Mouse (Mus musculus): ENCODE results near the gene Ppp1ca. TPM values are rescaled to one million over a fixed set of nuclear protein-coding genes. Genes with fewer than 3 reads are reported as not detected.

Ppp1ca gene
- polyA plus RNA-seq, 1 experiment from 2014 or later = 783 TPM

DNA sequence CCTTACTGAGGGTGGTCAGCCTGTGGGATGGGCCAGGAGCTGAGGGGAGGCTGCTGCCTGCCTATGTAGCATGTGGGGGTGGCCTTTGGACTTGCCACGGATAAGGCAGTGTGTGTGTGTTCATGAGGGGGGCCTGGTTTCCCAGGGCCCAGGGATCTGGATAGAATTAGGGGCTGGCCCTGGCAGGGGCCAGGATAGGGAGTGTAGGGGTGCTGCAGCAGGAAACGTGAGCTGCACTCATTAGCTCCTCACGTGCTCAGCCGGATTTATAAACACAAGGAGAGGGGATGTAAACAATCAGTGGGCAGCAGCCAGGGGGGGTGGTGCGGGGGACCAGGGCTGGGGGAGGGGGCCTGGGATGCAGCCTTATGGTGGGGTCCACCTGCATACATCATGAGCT is 25.3 kb downstream of the Ppp1ca start:
- Histone ChIP-seq H3K9me3 (no peaks in the 10 kb centered on the region), H3K27ac (peak overlapping the region; percentile 72), H3K9ac (0 out of 2 replicates have a peak overlapping the region, but pooled peaks have one; percentile 10), H3K27me3 (no peaks in the 10 kb centered on the region), H3K4me3 (0 out of 2 replicates have a peak overlapping the region, but pooled peaks have one; percentile 82), H3K36me3 (peaks cover 8% of the 10 kb centered on the region), H3K4me2 (replicated peaks) (peak overlapping the region; percentile 87), H3K4me1 (peaks cover 71% of the 10 kb centered on the region)
- 7% methylated on average over 5 of the region's 5 CpGs for WGBS
- peak; percentile 78 for ATAC-seq (ENCODE audit: insufficient number of reproducible peaks, insufficient read depth, low FRiP score, low TSS enrichment)

DNA sequence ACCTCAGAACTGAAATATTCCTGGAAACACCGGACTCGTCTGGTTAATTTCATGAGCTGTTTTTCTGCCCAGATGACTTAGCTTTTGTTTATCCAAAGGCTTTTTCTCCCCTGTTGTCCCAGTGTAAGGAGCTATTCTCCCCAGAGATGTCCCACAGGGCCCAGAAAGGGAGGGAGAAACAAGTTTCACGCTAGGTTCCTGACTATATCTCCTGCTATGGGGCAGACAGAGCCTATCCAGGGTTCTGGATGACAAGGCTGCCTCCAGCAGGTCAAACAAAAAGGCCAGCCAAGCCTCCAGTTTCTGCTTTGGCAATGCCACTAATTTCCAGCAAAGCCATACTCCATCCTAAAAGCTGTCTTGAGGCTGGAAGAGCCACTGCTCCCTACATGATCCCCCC is 26.0 kb downstream of the Ppp1ca start:
- WGBS = 30% methylated on average over 3 of the region's 3 CpGs
- Histone ChIP-seq H3K4me3 (no peak overlapping the region), H3K4me2 (replicated peaks) (peak overlapping the region; percentile 87), H3K4me1 (peaks cover 64% of the 10 kb centered on the region), H3K9ac (0 out of 2 replicates have a peak overlapping the region, but pooled peaks have one; percentile 10), H3K36me3 (peaks cover 16% of the 10 kb centered on the region), H3K9me3 (no peaks in the 10 kb centered on the region), H3K27me3 (no peaks in the 10 kb centered on the region), H3K27ac (peak overlapping the region; percentile 72)
- ATAC-seq (ENCODE audit: insufficient number of reproducible peaks, insufficient read depth, low FRiP score, low TSS enrichment) = no peak

DNA sequence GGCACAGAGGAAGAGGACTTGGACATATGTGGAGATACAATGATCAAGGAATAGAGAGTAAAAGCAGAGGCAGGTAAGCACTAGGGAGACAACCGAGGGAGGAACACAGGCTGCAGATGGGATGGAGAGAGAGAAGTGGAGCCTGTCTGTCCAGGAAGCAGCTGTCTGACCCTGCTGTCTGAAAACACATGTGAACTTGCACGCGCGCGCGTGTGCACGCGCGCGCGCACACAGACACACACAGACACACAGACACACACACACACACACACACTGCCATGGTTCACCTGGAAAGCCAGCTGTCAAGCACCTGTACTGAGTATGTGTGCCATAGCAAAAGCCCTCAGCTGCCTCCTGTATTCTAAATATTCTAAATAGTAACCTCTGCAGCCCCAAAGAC is 26.4 kb downstream of the Ppp1ca start:
- H3K36me3 ChIP-seq = peaks cover 17% of the 10 kb centered on the region
- peak overlapping the region; percentile 87; the same call in 1 of the 2 replicates for H3K4me2 ChIP-seq (replicated peaks)
- no peak for ATAC-seq (ENCODE audit: insufficient number of reproducible peaks, insufficient read depth, low FRiP score, low TSS enrichment)
- H3K27me3 ChIP-seq = no peaks in the 10 kb centered on the region
- H3K27ac ChIP-seq = peak overlapping the region; percentile 72
- no peak overlapping the region for H3K4me3 ChIP-seq
- H3K9ac ChIP-seq = no peak overlapping the region
- WGBS = 68% methylated on average over 11 of the region's 11 CpGs
- no peaks in the 10 kb centered on the region for H3K9me3 ChIP-seq
- H3K4me1 ChIP-seq = peaks cover 60% of the 10 kb centered on the region

DNA sequence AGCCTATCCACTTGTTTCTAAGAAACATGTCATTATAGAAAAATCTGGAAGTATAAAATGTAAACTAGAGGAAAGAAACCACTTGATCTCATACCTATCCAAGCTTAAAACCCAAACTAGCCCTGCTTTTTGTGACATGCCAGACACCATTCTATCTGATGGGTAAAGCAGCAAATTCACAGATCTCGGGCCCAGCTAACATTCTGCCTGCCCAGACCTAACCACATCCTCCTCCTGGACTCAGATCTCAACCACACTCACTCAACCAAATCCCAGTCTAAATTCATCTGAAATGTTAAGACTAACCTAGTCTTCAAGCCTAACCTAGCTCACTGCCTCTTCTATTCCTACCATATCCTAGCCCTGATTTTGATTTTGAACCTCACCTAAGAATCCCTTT is 26.9 kb downstream of the Ppp1ca start:
- no peak overlapping the region for H3K9ac ChIP-seq

DNA sequence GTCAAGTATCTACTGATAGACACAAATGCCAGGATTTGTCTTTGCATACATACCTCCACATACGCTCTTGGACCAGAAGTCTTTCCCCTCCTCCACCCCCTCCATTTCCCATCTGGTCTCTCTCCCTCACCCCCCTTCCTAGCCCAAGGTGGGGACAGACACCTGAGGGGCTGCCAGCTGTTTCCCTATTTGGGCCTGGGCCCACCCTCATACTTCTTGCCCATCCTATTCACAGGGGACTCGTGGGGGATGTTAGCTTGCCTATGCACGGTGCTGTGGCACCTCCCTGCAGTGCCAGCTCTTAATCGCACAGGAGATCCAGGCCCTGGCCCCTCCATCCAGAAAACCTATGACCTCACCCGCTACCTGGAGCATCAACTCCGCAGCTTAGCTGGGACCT is 28.1 kb downstream of the Ppp1ca start:
- ATAC-seq (ENCODE audit: insufficient number of reproducible peaks, insufficient read depth, low FRiP score, low TSS enrichment) = no peak
- Histone ChIP-seq H3K9me3 (no peaks in the 10 kb centered on the region), H3K36me3 (peaks cover 17% of the 10 kb centered on the region), H3K4me1 (peaks cover 49% of the 10 kb centered on the region), H3K4me2 (replicated peaks) (no peak overlapping the region), H3K9ac (no peak overlapping the region), H3K4me3 (no peak overlapping the region), H3K27me3 (no peaks in the 10 kb centered on the region), H3K27ac (no peak overlapping the region)
- WGBS = 83% methylated on average over 6 of the region's 6 CpGs

More for the DNA sequence above, 26.9 kb downstream of the Ppp1ca start:
- Histone ChIP-seq H3K4me1 (peaks cover 55% of the 10 kb centered on the region), H3K4me2 (replicated peaks) (no peak overlapping the region), H3K27ac (0 out of 2 replicates have a peak overlapping the region, but pooled peaks have one; percentile 72), H3K36me3 (peaks cover 17% of the 10 kb centered on the region), H3K9me3 (no peaks in the 10 kb centered on the region), H3K4me3 (no peak overlapping the region), H3K27me3 (no peaks in the 10 kb centered on the region)
- 79% methylated on average over 1 of the region's 1 CpGs for WGBS
- no peak for ATAC-seq (ENCODE audit: insufficient number of reproducible peaks, insufficient read depth, low FRiP score, low TSS enrichment)

DNA sequence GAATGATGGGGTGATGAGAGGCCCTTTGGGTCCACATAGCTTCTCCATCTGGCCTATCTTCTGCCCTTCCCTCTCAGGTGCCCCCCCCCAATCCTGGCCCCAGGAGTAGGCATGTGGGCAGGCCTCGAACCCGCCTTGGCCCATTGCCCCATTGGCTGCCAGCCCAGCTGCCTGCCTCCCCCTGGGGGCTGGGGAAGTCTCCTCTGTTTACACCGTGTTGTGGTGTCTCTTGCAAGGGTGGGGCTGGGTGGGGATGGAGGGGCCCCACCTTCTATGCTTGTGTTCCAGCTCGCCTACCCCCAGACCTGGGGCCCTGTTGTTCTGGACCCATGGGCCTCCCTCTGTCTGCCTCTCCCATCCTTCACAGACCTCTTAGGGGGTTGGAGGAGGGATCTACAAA is 28.6 kb downstream of the Ppp1ca start:
- H3K4me1 ChIP-seq = peaks cover 49% of the 10 kb centered on the region
- H3K9me3 ChIP-seq = no peaks in the 10 kb centered on the region
- ATAC-seq (ENCODE audit: insufficient number of reproducible peaks, insufficient read depth, low FRiP score, low TSS enrichment) = no peak
- 66% methylated on average over 4 of the region's 4 CpGs for WGBS
- no peak overlapping the region for H3K4me3 ChIP-seq
- H3K27me3 ChIP-seq = no peaks in the 10 kb centered on the region
- H3K36me3 ChIP-seq = peaks cover 17% of the 10 kb centered on the region
- no peak overlapping the region for H3K27ac ChIP-seq
- H3K4me2 ChIP-seq (replicated peaks) = no peak overlapping the region
- H3K9ac ChIP-seq = no peak overlapping the region

DNA sequence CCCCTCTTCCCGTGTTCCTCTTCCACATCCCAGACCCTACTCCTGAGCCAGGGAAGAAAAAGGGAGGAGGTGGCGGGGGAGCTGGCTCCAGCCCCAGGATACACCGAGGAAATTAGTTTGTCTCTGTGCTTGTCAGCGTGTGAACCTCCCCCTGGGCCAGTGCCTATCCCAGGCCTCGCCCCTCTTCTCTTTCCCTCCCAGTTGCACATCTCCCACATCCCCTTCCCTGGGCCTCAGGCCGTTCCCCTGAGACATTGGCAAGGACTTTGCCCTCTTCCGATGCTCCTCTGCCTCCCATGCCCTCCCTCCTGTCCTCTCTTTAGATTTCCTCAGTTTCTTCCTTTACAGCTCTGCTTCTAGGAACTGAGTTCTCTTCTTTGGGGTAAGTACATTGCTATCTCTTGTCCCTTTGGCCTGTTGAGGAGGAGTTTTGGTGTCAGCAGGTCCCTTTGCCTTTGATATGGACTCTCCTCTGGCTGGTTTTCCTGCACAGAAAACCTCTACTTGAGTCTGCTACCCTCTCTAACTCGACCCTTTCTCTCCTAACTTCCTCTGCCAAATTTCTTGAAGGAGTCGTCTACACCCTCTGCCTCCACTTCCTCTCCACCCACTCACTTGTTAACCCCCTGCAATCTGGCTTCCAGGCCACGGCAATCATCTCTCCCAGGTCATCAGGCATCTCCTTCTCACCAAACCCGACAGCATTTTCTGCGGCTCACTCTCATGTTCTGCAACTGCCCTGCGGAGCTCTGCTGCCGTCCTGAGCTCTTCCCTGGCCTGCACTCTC is 29.3 kb downstream of the Ppp1ca start:
- H3K27ac ChIP-seq = no peak overlapping the region

DNA sequence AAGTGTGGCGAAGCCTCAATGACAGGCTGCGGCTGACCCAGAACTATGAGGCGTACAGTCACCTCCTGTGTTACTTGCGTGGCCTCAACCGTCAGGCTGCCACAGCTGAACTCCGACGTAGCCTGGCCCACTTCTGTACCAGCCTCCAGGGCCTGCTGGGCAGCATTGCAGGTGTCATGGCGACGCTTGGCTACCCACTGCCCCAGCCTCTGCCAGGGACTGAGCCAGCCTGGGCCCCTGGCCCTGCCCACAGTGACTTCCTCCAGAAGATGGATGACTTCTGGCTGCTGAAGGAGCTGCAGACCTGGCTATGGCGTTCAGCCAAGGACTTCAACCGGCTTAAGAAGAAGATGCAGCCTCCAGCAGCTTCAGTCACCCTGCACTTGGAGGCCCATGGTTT is 30.3 kb downstream of the Ppp1ca start:
- H3K4me2 ChIP-seq (replicated peaks) = no peak overlapping the region
- H3K4me1 ChIP-seq = peaks cover 36% of the 10 kb centered on the region
- H3K4me3 ChIP-seq = no peak overlapping the region
- no peaks in the 10 kb centered on the region for H3K27me3 ChIP-seq
- no peak overlapping the region for H3K27ac ChIP-seq
- H3K9ac ChIP-seq = no peak overlapping the region
- 83% methylated on average over 11 of the region's 11 CpGs for WGBS
- no peaks in the 10 kb centered on the region for H3K9me3 ChIP-seq
- peaks cover 17% of the 10 kb centered on the region for H3K36me3 ChIP-seq
- no peak for ATAC-seq (ENCODE audit: insufficient number of reproducible peaks, insufficient read depth, low FRiP score, low TSS enrichment)

More for the DNA sequence above, 29.3 kb downstream of the Ppp1ca start:
- H3K9me3 ChIP-seq = no peaks in the 10 kb centered on the region
- no peak overlapping the region for H3K4me3 ChIP-seq
- WGBS = 37% methylated on average over 14 of the region's 14 CpGs
- H3K4me1 ChIP-seq = peaks cover 46% of the 10 kb centered on the region
- peaks cover 17% of the 10 kb centered on the region for H3K36me3 ChIP-seq
- H3K27me3 ChIP-seq = no peaks in the 10 kb centered on the region
- no peak overlapping the region for H3K9ac ChIP-seq
- no peak overlapping the region for H3K4me2 ChIP-seq (replicated peaks)
- no peak for ATAC-seq (ENCODE audit: insufficient number of reproducible peaks, insufficient read depth, low FRiP score, low TSS enrichment)

DNA sequence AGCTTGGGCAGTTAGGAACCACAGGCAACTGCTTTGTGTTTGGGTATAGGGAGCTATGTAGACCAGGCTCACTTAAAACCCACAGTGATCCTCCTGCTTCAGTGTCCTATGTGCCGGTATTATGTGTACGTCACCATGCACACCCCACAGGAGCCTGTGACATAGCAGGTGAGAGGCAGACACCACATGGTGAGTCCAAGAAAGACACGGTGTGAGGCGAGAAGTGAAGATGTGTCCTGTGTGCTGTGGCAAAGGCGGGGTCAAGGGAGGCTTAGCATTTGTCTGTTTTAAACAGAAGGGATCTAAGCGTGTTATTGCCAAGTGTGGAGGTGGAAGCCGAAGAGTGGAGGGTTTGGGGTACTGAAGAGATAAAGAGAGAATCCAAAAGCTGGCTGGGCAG is 34.9 kb downstream of the Ppp1ca start:
- no peak overlapping the region for H3K9ac ChIP-seq
- peaks cover 4% of the 10 kb centered on the region for H3K27me3 ChIP-seq
- peaks cover 11% of the 10 kb centered on the region; the same call in 1 of the 2 replicates for H3K4me1 ChIP-seq
- no peak for ATAC-seq (ENCODE audit: insufficient number of reproducible peaks, insufficient read depth, low FRiP score, low TSS enrichment)
- WGBS = 87% methylated on average over 7 of the region's 7 CpGs
- H3K36me3 ChIP-seq = peaks cover 12% of the 10 kb centered on the region
- H3K27ac ChIP-seq = no peak overlapping the region
- no peak overlapping the region for H3K4me3 ChIP-seq
- no peaks in the 10 kb centered on the region for H3K9me3 ChIP-seq
- H3K4me2 ChIP-seq (replicated peaks) = no peak overlapping the region

DNA sequence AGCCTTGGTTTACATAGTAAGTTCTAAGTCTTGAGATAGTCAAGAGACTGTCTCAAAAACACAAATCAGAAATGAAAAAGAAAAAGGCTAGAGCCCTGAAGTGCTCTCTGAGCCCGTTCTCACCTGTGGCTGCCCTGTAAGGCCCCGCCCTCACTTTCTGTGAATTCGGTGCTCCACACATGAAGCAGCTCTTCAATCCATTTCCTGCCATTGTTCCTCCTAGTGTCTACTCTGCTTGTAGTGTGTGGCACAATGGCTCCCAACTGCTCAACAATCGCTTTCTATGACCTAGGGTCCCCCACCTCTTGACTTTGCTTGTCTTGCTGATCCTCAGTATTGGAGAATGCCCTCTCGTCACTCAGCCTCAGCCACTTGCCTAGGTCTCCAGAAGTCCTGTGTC is 35.6 kb downstream of the Ppp1ca start:
- WGBS = 65% methylated on average over 5 of the region's 5 CpGs
- Histone ChIP-seq H3K27ac (no peak overlapping the region), H3K4me2 (replicated peaks) (no peak overlapping the region), H3K36me3 (peaks cover 5% of the 10 kb centered on the region; the same call in 1 of the 2 replicates), H3K9me3 (no peaks in the 10 kb centered on the region), H3K4me3 (no peak overlapping the region), H3K9ac (no peak overlapping the region), H3K27me3 (peaks cover 4% of the 10 kb centered on the region), H3K4me1 (peaks cover 17% of the 10 kb centered on the region)
- ATAC-seq (ENCODE audit: insufficient number of reproducible peaks, insufficient read depth, low FRiP score, low TSS enrichment) = no peak

DNA sequence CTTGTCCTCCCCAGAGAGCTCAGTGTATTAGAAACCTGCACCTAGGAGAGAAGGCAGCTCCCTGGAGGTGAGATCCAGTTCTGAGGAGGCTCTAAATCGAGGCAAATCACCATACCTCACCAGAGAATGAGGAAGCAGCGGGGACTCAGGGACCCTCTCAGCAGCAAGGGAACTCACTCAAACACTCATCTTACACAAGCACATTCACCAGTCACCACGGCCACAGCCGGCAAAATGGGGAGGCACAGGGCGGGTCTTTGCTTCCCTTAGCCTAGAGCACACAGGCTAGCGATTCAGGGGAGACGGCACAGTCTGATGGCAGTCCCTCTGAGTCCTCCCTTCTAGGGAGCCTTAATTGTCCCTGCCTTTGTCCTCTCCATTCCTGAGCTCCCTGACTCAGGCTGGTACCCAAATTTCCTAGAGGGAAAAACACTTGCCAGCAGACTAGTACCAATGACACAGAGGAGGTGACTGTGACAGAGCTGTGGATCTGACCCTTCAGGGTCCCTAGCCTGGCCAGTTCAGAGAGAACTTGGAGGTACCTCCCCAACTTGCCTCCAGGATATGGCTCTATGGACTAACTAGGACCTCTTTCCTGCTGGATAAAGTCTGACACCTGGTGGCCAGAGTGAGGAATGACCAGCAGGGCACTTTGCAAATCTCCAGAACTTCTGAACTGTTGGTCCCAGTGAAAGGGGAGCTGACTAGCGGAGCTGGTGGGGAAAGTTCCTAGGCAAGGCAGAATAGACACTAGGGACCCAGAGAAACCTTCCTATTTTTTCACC is 36.2 kb downstream of the Ppp1ca start:
- no peak for ATAC-seq (ENCODE audit: insufficient number of reproducible peaks, insufficient read depth, low FRiP score, low TSS enrichment)
- Histone ChIP-seq H3K4me3 (no peak overlapping the region), H3K27me3 (peaks cover 4% of the 10 kb centered on the region), H3K27ac (no peak overlapping the region), H3K36me3 (no peaks in the 10 kb centered on the region), H3K9ac (no peak overlapping the region; the same call in 1 of the 2 replicates), H3K4me1 (peaks cover 20% of the 10 kb centered on the region), H3K4me2 (replicated peaks) (no peak overlapping the region), H3K9me3 (no peaks in the 10 kb centered on the region)
- WGBS = 17% methylated on average over 8 of the region's 8 CpGs

DNA sequence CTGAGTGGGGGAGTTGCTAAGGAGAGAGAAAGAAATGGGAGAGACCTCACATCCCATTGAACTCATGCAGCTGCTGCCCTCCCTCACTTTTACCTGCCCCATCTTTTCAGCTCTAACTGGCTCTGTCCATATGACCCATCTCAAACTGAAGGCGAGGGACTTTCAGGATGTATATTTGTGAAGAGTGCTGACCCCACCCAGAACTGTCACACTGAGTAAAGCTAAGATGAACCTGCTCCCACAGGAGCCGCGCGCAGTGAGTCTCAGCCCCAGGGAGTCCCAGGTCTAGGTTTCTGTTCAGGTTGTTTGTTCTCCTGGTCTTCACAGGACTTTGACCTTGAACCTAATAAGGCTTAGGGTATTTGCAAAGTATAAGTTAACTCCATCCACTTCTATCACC is 37.0 kb downstream of the Ppp1ca start:
- no peaks in the 10 kb centered on the region for H3K36me3 ChIP-seq
- H3K4me1 ChIP-seq = peaks cover 20% of the 10 kb centered on the region
- H3K27me3 ChIP-seq = peaks cover 4% of the 10 kb centered on the region
- no peak overlapping the region for H3K4me2 ChIP-seq (replicated peaks)
- H3K9ac ChIP-seq = no peak overlapping the region
- H3K9me3 ChIP-seq = no peaks in the 10 kb centered on the region
- WGBS = 79% methylated on average over 4 of the region's 4 CpGs
- H3K4me3 ChIP-seq = no peak overlapping the region
- ATAC-seq (ENCODE audit: insufficient number of reproducible peaks, insufficient read depth, low FRiP score, low TSS enrichment) = no peak
- H3K27ac ChIP-seq = no peak overlapping the region
